Mouse (Mus musculus) C2C12 (cell line): Measurements from ENCODE around the gene Zfp583.

Source experiments
- CEBPB ChIP-seq: IDR thresholded peaks from one replicate; pipeline ENCODE4 v1.6.1; 2011; ENCODE audit warnings: low read depth, mild to moderate bottlenecking, control low read depth, moderate library complexity
- CTCF ChIP-seq: IDR thresholded peaks from one replicate; pipeline ENCODE4 v1.5.1; 2011; ENCODE audit not compliant: control insufficient read depth, insufficient read depth, insufficient read length
- MYOD1 ChIP-seq: IDR thresholded peaks from one replicate; pipeline ENCODE4 v1.6.1; 2011; ENCODE audit warnings: low read depth; ENCODE audit not compliant: control insufficient read depth, insufficient read length
- USF1 ChIP-seq: IDR thresholded peaks from one replicate; pipeline ENCODE4 v1.6.1; 2011; ENCODE audit warnings: low read depth, mild to moderate bottlenecking, control low read depth, moderate library complexity

GRCm38 (mm10) chr7:6363047-6363488 is 32.0 kb upstream of the Zfp583 start, which contains the start of gene Zfp78:
- TF ChIP-seq CTCF (no peak), USF1 (no peak), MYOD1 (no peak), CEBPB (no peak)
